15 mouse cellular contexts compared by ENCODE assay signal in the genomic region with DNA sequence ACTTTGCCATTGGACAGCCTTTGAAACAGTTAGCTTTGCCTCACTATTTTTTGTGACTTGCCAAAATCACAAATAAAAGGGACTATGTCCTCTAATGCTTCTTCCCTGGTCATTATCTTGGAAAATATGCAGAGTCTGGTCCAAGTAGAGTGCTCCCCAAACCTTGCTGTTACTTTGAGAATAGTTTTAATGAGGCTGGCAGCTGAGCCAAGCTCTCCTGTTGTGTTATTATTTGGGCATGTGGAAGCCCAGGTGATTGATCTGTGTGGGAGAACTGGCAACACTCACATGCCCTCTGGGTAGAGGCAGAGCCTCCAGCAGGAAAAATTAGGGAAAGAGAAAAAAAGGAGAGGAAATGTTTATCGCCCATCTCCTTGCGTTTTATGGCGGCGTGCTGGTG.
A peak's percentile ranks its signal among the peaks of the same experiment; 100 is the strongest.
DNase-seq lines count a peak whose midpoint lies in the region; ATAC-seq and TF ChIP-seq lines count a peak whose summit lies in the region.
"Had no signal": no experiment of that assay in that cellular context is flagged by ENCODE, and none has a peak within 500 bp of the region (broad histone marks: within the 10 kb centered on the region; RNA-seq: fewer than 3 reads in every experiment).

No protein-coding gene starts in this region.

- no peaks in the 10 kb centered on the region for H3K9me3 ChIP-seq in midbrain, postnatal 0 days (ENCODE audit: low read length)
- no peaks in the 10 kb centered on the region for H3K9me3 ChIP-seq in midbrain, embryonic 14.5 days (ENCODE audit: control insufficient read depth, low read length)
- H3K9me3 ChIP-seq in forebrain, embryonic 15.5 days, result no peaks in the 10 kb centered on the region
- H3K9me3 ChIP-seq: limb, embryonic 10.5 days; liver, embryonic 12.5 days; lung, embryonic 15.5 days had no signal

- H3K36me3 ChIP-seq in midbrain, postnatal 0 days (ENCODE audit: insufficient read depth, low read length), result no peaks in the 10 kb centered on the region
- no peaks in the 10 kb centered on the region for H3K36me3 ChIP-seq in midbrain, embryonic 14.5 days (ENCODE audit: control insufficient read depth, insufficient read depth, low read length)
- no peaks in the 10 kb centered on the region for H3K36me3 ChIP-seq in forebrain, embryonic 15.5 days
- H3K36me3 ChIP-seq: limb, embryonic 10.5 days; liver, embryonic 12.5 days; lung, embryonic 15.5 days had no signal

- peak; percentile 36 to 57 for DNase-seq in frontal cortex, adult 2 months (ENCODE audit: extremely low spot score in 1 of 2, low spot score in 1 of 2)
- no peak for DNase-seq in frontal cortex, postnatal 25 days (ENCODE audit: low spot score in 2 of 2)
- peak; percentile 66 for DNase-seq in midbrain, postnatal 0 days (ENCODE audit: low spot score)
- DNase-seq in midbrain, embryonic 14.5 days, result no peak
- DNase-seq in layer of hippocampus, postnatal 14 days (ENCODE audit: low spot score in 2 of 2), result peak; percentile 30 to 78
- DNase-seq in yolk sac, embryonic 10.5 days (ENCODE audit: low spot score), result no peak
- DNase-seq: cerebellum, postnatal 25 days; kidney, adult 9 months had no signal

- H3K4me1 ChIP-seq in midbrain, postnatal 0 days (ENCODE audit: insufficient read depth, low read length), result peaks cover 13% of the 10 kb centered on the region; the same call in 1 of the 2 replicates
- H3K4me1 ChIP-seq in midbrain, embryonic 14.5 days (ENCODE audit: control insufficient read depth, insufficient read depth, low read length), result peaks cover 35% of the 10 kb centered on the region
- H3K4me1 ChIP-seq in forebrain, embryonic 15.5 days, result peaks cover 36% of the 10 kb centered on the region
- H3K4me1 ChIP-seq: liver, embryonic 12.5 days had no signal

- no peak overlapping the region for H3K4me3 ChIP-seq in midbrain, postnatal 0 days (ENCODE audit: low read depth, low read length)
- H3K4me3 ChIP-seq in midbrain, embryonic 14.5 days (replicated peaks; ENCODE audit: low read depth, low read length), result no peak overlapping the region
- H3K4me3 ChIP-seq in forebrain, embryonic 15.5 days, result no peak overlapping the region
- H3K4me3 ChIP-seq: erythroblast, embryonic 14.5 days; limb, embryonic 10.5 days; liver, embryonic 12.5 days; lung, embryonic 15.5 days had no signal

- 50% methylated on average over 4 of the region's 4 CpGs for WGBS in midbrain, postnatal 0 days
- 57% methylated on average over 4 of the region's 4 CpGs for WGBS in midbrain, embryonic 14.5 days
- 40% methylated on average over 4 of the region's 4 CpGs for WGBS in forebrain, embryonic 15.5 days

- H3K27ac ChIP-seq in midbrain, postnatal 0 days (ENCODE audit: low read depth, low read length), result no peak overlapping the region
- no peak overlapping the region for H3K27ac ChIP-seq in midbrain, embryonic 14.5 days (replicated peaks; ENCODE audit: low read depth, low read length)
- no peak overlapping the region for H3K27ac ChIP-seq in forebrain, embryonic 15.5 days (replicated peaks)
- H3K27ac ChIP-seq: limb, embryonic 10.5 days; liver, embryonic 12.5 days; lung, embryonic 15.5 days had no signal

- H3K4me2 ChIP-seq in midbrain, postnatal 0 days (ENCODE audit: low read depth, low read length, poor library complexity, severe bottlenecking), result no peak overlapping the region
- H3K4me2 ChIP-seq in midbrain, embryonic 14.5 days (ENCODE audit: low read length), result no peak overlapping the region
- H3K4me2 ChIP-seq in forebrain, embryonic 15.5 days (replicated peaks), result no peak overlapping the region
- H3K4me2 ChIP-seq: liver, embryonic 12.5 days; lung, embryonic 15.5 days had no signal

- no peak for TF ChIP-seq CTCF in midbrain, postnatal 0 days (IDR thresholded peaks at IDR 0.05)

- no peaks in the 10 kb centered on the region for H3K27me3 ChIP-seq in midbrain, postnatal 0 days (ENCODE audit: insufficient read depth, low read length)
- no peaks in the 10 kb centered on the region for H3K27me3 ChIP-seq in midbrain, embryonic 14.5 days (ENCODE audit: control insufficient read depth, insufficient read depth, low read length)
- no peaks in the 10 kb centered on the region for H3K27me3 ChIP-seq in forebrain, embryonic 15.5 days
- H3K27me3 ChIP-seq: liver, embryonic 12.5 days had no signal

- no peak for ATAC-seq in midbrain, postnatal 0 days (ENCODE audit: low FRiP score)
- ATAC-seq in midbrain, embryonic 14.5 days (ENCODE audit: low FRiP score, low TSS enrichment), result no peak
- peak; percentile 75 for ATAC-seq in forebrain, embryonic 15.5 days (replicated peaks)
- no peak for ATAC-seq in erythroblast, adult 5-6 weeks (replicated peaks; ENCODE audit: low FRiP score, poor library complexity, severe bottlenecking)
- ATAC-seq: liver, embryonic 12.5 days; midbrain, embryonic 16.5 days had no signal

- H3K9ac ChIP-seq in midbrain, postnatal 0 days (replicated peaks; ENCODE audit: low read length, poor library complexity, severe bottlenecking), result no peak overlapping the region
- no peak overlapping the region for H3K9ac ChIP-seq in midbrain, embryonic 14.5 days (replicated peaks; ENCODE audit: low read length)
- H3K9ac ChIP-seq in forebrain, embryonic 15.5 days (replicated peaks), result no peak overlapping the region
- H3K9ac ChIP-seq: liver, embryonic 12.5 days; lung, embryonic 15.5 days had no signal

Comparison
In these comparisons a context has a peak if more than half of its experiments do, and no peak if none do; other contexts are left out.
1. DNase-seq: peak in frontal cortex, adult 2 months (2 of 2), midbrain, postnatal 0 days (single experiment) and layer of hippocampus, postnatal 14 days (2 of 2); none in frontal cortex, postnatal 25 days (0 of 2), midbrain, embryonic 14.5 days (single experiment) and yolk sac, embryonic 10.5 days (single experiment).